Mouse (Mus musculus): ENCODE data around the gene Rhox6. TPM values are rescaled to one million over a fixed set of nuclear protein-coding genes. Genes with fewer than 3 reads are reported as not detected.

The Rhox6 gene
- not detected for total RNA-seq (2023)

DNA sequence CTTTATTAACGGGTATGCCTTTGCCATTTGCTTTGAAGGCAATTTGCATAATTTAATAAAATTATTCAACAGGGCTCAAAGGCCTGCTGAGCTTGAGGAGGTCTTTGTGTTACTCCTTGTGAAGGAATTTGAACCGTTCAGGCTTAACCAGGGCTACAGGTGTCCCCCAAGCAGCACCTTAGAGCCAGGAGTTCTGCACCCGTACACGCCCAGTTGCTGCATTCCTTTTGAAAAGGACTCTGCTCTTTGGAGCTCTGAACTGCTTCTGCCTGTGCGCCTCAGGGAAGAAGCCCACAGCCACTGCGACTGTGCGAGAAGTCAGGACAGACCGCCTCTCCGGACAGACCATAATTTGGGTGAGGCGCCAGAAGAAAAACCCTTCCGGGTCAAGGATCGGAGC lies at the start of gene Rhox6:
TSS of gene Rhox6 (plus strand) at position 301 of the 400 bp plus-strand sequence.

GRCm38 (mm10) chrX:37831386-37831785 lies 4.7 kb downstream of the Rhox6 start, which contains the start of gene Rhox7a:
Gene Rhox7a, plus strand, starts transcription at chrX:37831686.

DNA sequence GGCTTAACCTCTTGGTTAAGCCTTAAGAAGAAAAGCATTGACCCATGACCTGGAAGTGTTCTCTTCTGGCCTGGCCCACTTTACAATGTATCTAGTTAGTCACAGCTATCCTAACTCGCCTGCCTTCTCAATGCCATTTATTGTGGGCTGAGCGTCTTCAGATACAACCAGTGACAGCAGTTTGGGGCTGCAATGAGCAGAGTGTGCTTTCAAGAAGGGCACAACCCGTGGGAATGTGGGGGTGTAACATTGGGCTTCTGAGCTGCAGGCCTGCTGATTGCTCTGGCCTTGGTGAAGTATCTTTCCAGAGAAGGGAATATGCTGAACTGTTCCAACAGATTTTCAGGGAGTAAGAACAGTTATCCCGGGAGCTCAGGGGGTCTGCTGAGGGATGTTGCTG lies 52.1 kb downstream of the Rhox6 start, which contains the start of gene Rhox8:
TSS of gene Rhox8 (minus strand) at position 101 of the 400 bp plus-strand sequence.

Other genes with a start within 250 kb of the Rhox6 start
- not detected for gene Rhox3f, start 245.9 kb upstream of the Rhox6 start, total RNA-seq (2023)
- not detected for gene Rhox4f, start 219.2 kb upstream of the Rhox6 start, total RNA-seq (2023)
- not detected for gene Rhox3g, start 198.3 kb upstream of the Rhox6 start, total RNA-seq (2023)
- not detected for gene Rhox2g, start 183.4 kb upstream of the Rhox6 start, total RNA-seq (2023)
- gene Rhox4g, start 175.6 kb upstream of the Rhox6 start, total RNA-seq (2023): not detected
- gene Rhox3h, start 158.1 kb upstream of the Rhox6 start, total RNA-seq (2023): not detected
- not detected for gene Rhox2h, start 153.6 kb upstream of the Rhox6 start, total RNA-seq (2023)
- gene Rhox5, start 22.1 kb upstream of the Rhox6 start, total RNA-seq (2023): not detected
- gene Rhox7a, start 4.8 kb downstream of the Rhox6 start, total RNA-seq (2023): not detected
- not detected for gene Rhox8, start 52.0 kb downstream of the Rhox6 start, total RNA-seq (2023)
- not detected for gene Rhox7b, start 70.3 kb downstream of the Rhox6 start, total RNA-seq (2023)
- not detected for gene Rhox9, start 74.9 kb downstream of the Rhox6 start, total RNA-seq (2023)
- not detected for gene Btg1-ps1, start 191.9 kb downstream of the Rhox6 start, total RNA-seq (2023)
- not detected for gene Btg1-ps2, start 216.2 kb downstream of the Rhox6 start, total RNA-seq (2023)
- gene Rhox10, start 239.6 kb downstream of the Rhox6 start, total RNA-seq (2023): not detected

All from neutrophil, adult 83 days (primary cell).